Mouse (Mus musculus): ENCODE results near the gene Cnst.

Gene Cnst

GRCm38 (mm10) chr1:179545768-179546550, at the start of gene Cnst, which contains the start of gene Tfb2m:
Gene Cnst (plus strand): TSS chr1:179546370.
Gene Tfb2m (minus strand): TSS chr1:179546267.
- peak; percentile 92 for DNase-seq (ENCODE audit: low read depth, low spot score)

GRCm38 (mm10) chr1:179499257-179499656, 46.9 kb upstream of the Cnst start:
- no peak for DNase-seq (ENCODE audit: low read depth, low spot score)

- DNase-seq (ENCODE audit: low read depth, low spot score), result peak; percentile 30
Observed at GRCm38 (mm10) chr1:179502565-179502964, 43.6 kb upstream of the Cnst start.

GRCm38 (mm10) chr1:179506530-179507315, 39.4 kb upstream of the Cnst start:
- peak; percentile 34 for DNase-seq (ENCODE audit: low read depth, low spot score)

GRCm38 (mm10) chr1:179510546-179511340, 35.4 kb upstream of the Cnst start:
- no peak for DNase-seq (ENCODE audit: low read depth, low spot score)

- DNase-seq (ENCODE audit: low read depth, low spot score), result no peak
Observed at GRCm38 (mm10) chr1:179511895-179512294, 34.3 kb upstream of the Cnst start.

- peak; percentile 11 for DNase-seq (ENCODE audit: low read depth, low spot score)
Observed at GRCm38 (mm10) chr1:179516941-179517712, 29.0 kb upstream of the Cnst start.

GRCm38 (mm10) chr1:179517713-179518465, 28.3 kb upstream of the Cnst start, which contains the start of gene Smyd3:
Gene Smyd3 (minus strand): TSS chr1:179518041.
- DNase-seq (ENCODE audit: low read depth, low spot score), result peak; percentile 77

GRCm38 (mm10) chr1:179519901-179520300, 26.3 kb upstream of the Cnst start:
- DNase-seq (ENCODE audit: low read depth, low spot score), result no peak

- no peak for DNase-seq (ENCODE audit: low read depth, low spot score)
Observed at GRCm38 (mm10) chr1:179539054-179539453, 7.1 kb upstream of the Cnst start.

- DNase-seq (ENCODE audit: low read depth, low spot score), result no peak
Observed at GRCm38 (mm10) chr1:179539887-179540286, 6.3 kb upstream of the Cnst start.

- no peak for DNase-seq (ENCODE audit: low read depth, low spot score)
Observed at GRCm38 (mm10) chr1:179541502-179541901, 4.7 kb upstream of the Cnst start.

- DNase-seq (ENCODE audit: low read depth, low spot score), result no peak
Observed at GRCm38 (mm10) chr1:179546551-179546917, 364 bp downstream of the Cnst start.

GRCm38 (mm10) chr1:179547176-179547575, 1.0 kb downstream of the Cnst start:
- DNase-seq (ENCODE audit: low read depth, low spot score), result no peak

GRCm38 (mm10) chr1:179548220-179548619, 2.0 kb downstream of the Cnst start:
- DNase-seq (ENCODE audit: low read depth, low spot score), result no peak

- DNase-seq (ENCODE audit: low read depth, low spot score), result no peak
Observed at GRCm38 (mm10) chr1:179548996-179549752, 3.0 kb downstream of the Cnst start.

- DNase-seq (ENCODE audit: low read depth, low spot score), result peak; percentile 68
Observed at GRCm38 (mm10) chr1:179551336-179551735, 5.2 kb downstream of the Cnst start.

- no peak for DNase-seq (ENCODE audit: low read depth, low spot score)
Observed at GRCm38 (mm10) chr1:179551921-179552320, 5.8 kb downstream of the Cnst start.

GRCm38 (mm10) chr1:179552751-179553150, 6.6 kb downstream of the Cnst start:
- no peak for DNase-seq (ENCODE audit: low read depth, low spot score)
